ENCODE assay signal across 14 mouse cellular contexts in the genomic region with DNA sequence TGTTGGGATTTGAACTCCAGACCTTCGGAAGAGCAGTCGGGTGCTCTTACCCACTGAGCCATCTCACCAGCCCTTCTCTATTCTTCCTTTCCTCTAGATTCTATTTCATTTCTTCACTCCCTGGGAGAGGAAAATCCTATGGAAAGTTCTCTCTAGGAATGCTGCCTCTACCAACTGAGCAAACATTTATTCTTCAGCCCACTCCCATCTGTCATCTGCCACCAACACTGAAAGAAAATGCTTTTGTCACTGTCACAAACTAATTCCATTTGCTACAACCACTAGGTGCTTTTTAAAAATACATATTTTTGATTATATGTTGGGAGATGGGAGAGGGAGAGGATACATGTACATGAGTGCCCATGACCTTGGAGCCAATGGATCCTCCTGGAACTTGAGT. TPM values are rescaled to one million over a fixed set of nuclear protein-coding genes. Genes with fewer than 3 reads are reported as not detected.
DNase-seq lines count a peak whose midpoint lies in the region.
"Had no signal": no experiment of that assay in that cellular context is flagged by ENCODE, and none has a peak within 500 bp of the region (broad histone marks: within the 10 kb centered on the region; RNA-seq: fewer than 3 reads in every experiment).

No protein-coding gene starts in this region.

- DNase-seq in layer of hippocampus, adult 18-20 months (ENCODE audit: low spot score in 2 of 2) = peak; percentile 13 to 69
- DNase-seq in layer of hippocampus, postnatal 10 days (ENCODE audit: low spot score in 2 of 2) = no peak
- DNase-seq in layer of hippocampus, postnatal 36 days = peak; percentile 11 to 24
- no peak for DNase-seq in layer of hippocampus, adult 9-11 months
- DNase-seq in brain, adult 2 months (ENCODE audit: low read depth, low spot score) = peak; percentile 52
- no peak for DNase-seq in testis, postnatal 10 days (ENCODE audit: low spot score)
- DNase-seq: adrenal gland, adult 2 months; adrenal gland, postnatal 10 days; adrenal gland, postnatal 25 days; cerebellum, adult 11-12 months; cerebellum, adult 2 months; cerebellum, adult 9-10 months; cerebellum, postnatal 10 days; cerebellum, postnatal 25 days had no signal

RNA-seq across cellular contexts. Expression of a gene that starts 10.2 kb away (rescaled TPM):
- 10 to 100 TPM; 26.4 to 31.6 TPM for total RNA-seq in layer of hippocampus, adult 18-20 months (2021)
- total RNA-seq in layer of hippocampus, postnatal 10 days (2021) = 10 to 100 TPM; 29.6 to 33.2 TPM
- 10 to 100 TPM; 27.6 to 35.0 TPM for total RNA-seq in layer of hippocampus, postnatal 36 days (2021)

RNA-seq across cellular contexts. Expression of a gene that starts 10.3 kb away (rescaled TPM):
- 10 to 100 TPM; 58.3 to 64.3 TPM for total RNA-seq in layer of hippocampus, adult 18-20 months (2021)
- 10 to 100 TPM; 69.1 to 73.5 TPM for total RNA-seq in layer of hippocampus, postnatal 10 days (2021)
- total RNA-seq in layer of hippocampus, postnatal 36 days (2021) = 10 to 100 TPM; 63.1 to 66.8 TPM

RNA-seq across cellular contexts. Expression of a gene that starts 27.2 kb away (rescaled TPM):
- total RNA-seq in layer of hippocampus, adult 18-20 months (2021) = 10 to 100 TPM; 21.4 to 26.1 TPM
- total RNA-seq in layer of hippocampus, postnatal 10 days (2021) = 10 to 100 TPM; 15.6 to 17.9 TPM
- total RNA-seq in layer of hippocampus, postnatal 36 days (2021) = 10 to 100 TPM; 20.6 to 21.4 TPM

Comparison
In these comparisons a context has a peak if more than half of its experiments do, and no peak if none do; other contexts are left out.
1. DNase-seq: peak in layer of hippocampus, adult 18-20 months (2 of 2), layer of hippocampus, postnatal 36 days (2 of 2) and brain, adult 2 months (single experiment); none in layer of hippocampus, postnatal 10 days (0 of 2), layer of hippocampus, adult 9-11 months (single experiment) and testis, postnatal 10 days (single experiment).